Mouse (Mus musculus): ENCODE results near the gene Slc25a21. TPM values are rescaled to one million over a fixed set of nuclear protein-coding genes. Genes with fewer than 3 reads are reported as not detected.

The Slc25a21 gene
- polyA plus RNA-seq, 1 experiment from 2014 or later: 12.6 TPM

DNA sequence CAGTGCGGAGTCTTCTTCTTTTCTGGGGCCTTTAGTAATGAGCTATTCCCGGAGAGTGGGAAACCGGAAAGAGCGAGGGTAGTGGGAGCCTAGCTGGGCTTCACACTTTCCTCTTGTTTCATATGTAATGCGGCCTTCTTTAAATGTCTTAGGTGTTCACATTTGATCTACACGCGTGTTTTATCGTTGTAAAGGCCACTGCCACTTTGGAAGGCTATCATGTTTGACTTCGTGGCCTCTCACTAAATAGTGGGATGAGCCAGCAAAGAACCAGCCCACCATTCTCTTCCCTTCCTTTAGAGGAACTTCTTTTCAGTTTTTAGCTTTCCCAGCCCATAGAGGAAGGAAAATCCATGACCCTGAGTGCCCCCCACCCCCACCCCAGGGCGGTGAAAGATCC is 507.9 kb downstream of the Slc25a21 start:
- DNase-seq: no peak
- no peaks in the 10 kb centered on the region for H3K36me3 ChIP-seq (replicated peaks; ENCODE audit: insufficient read depth, low read length)
- peaks cover 97% of the 10 kb centered on the region for H3K27me3 ChIP-seq (ENCODE audit: insufficient read depth, low read length)

DNA sequence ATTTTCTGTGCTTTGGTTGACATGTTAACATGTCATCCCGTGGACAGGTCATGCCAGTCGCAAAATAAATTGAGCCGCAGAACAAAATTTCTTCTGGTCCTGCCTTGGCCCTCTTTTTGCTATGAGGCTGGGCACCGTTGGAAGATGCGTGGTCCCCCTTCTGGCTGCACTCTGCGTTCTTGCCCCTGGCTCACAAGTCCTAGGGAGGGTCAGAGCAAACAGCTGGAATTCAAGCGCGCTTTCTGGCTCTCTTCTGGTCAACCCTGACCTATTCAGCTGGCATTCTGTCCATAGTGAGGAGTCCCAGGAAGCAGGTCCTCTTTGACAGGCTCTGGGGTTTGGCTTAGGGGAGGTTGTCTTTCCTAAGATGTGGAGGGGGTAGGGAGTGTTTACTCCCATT is 508.4 kb downstream of the Slc25a21 start:
- Histone ChIP-seq H3K4me1 (ENCODE audit: insufficient read depth) (peaks cover 9% of the 10 kb centered on the region; the same call in 1 of the 2 replicates), H3K9me3 (ENCODE audit: low read length) (no peaks in the 10 kb centered on the region), H3K27ac (ENCODE audit: low read depth) (no peak overlapping the region), H3K27me3 (ENCODE audit: insufficient read depth, low read length) (peaks cover 97% of the 10 kb centered on the region), H3K4me2 (ENCODE audit: low read depth, low read length) (no peak overlapping the region), H3K36me3 (replicated peaks; ENCODE audit: insufficient read depth, low read length) (no peaks in the 10 kb centered on the region), H3K9ac (replicated peaks) (no peak overlapping the region), H3K4me3 (ENCODE audit: low read depth, low read length) (no peak overlapping the region)
- WGBS (ENCODE audit: insufficient replicate concordance): 3% methylated on average over 8 of the region's 8 CpGs
- TF ChIP-seq EP300 (IDR thresholded peaks at IDR 0.05; ENCODE audit: low read depth): no peak
- TF ChIP-seq CTCF (IDR thresholded peaks at IDR 0.05; ENCODE audit: low read depth): no peak
- ATAC-seq: no peak
- DNase-seq: no peak

More for the DNA sequence above, 507.9 kb downstream of the Slc25a21 start:
- peaks cover 9% of the 10 kb centered on the region; the same call in 1 of the 2 replicates for H3K4me1 ChIP-seq (ENCODE audit: insufficient read depth)
- no peak overlapping the region for H3K4me2 ChIP-seq (ENCODE audit: low read depth, low read length)
- WGBS (ENCODE audit: insufficient replicate concordance): 3% methylated on average over 10 of the region's 10 CpGs
- no peaks in the 10 kb centered on the region for H3K9me3 ChIP-seq (ENCODE audit: low read length)
- H3K9ac ChIP-seq (replicated peaks): no peak overlapping the region
- TF ChIP-seq CTCF (IDR thresholded peaks at IDR 0.05; ENCODE audit: low read depth): no peak
- TF ChIP-seq EP300 (IDR thresholded peaks at IDR 0.05; ENCODE audit: low read depth): no peak
- no peak overlapping the region for H3K27ac ChIP-seq (ENCODE audit: low read depth)
- ATAC-seq: no peak
- no peak overlapping the region for H3K4me3 ChIP-seq (ENCODE audit: low read depth, low read length)

DNA sequence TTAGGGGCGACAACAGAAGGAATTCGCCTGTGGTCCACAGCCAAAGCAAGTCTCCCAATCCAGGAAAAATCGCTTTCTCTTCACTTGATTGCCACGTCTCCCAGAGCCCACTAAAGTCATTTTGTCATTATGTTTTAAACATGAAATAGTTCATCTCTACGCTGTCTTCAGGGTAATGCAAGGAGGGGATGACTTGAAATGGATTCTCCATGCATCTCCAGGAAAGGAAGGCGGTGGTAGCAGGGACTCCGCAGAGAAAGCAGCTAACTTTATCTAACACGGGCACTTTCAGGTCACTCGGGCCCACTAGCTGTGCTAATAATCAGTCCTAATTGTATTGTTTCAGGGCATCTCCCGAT is 508.8 kb downstream of the Slc25a21 start:
- no peaks in the 10 kb centered on the region for H3K9me3 ChIP-seq (ENCODE audit: low read length)
- no peak overlapping the region for H3K27ac ChIP-seq (ENCODE audit: low read depth)
- ATAC-seq (no peak), DNase-seq (no peak)
- peaks cover 96% of the 10 kb centered on the region for H3K27me3 ChIP-seq (ENCODE audit: insufficient read depth, low read length)
- TF ChIP-seq CTCF (IDR thresholded peaks at IDR 0.05; ENCODE audit: low read depth) (no peak), EP300 (IDR thresholded peaks at IDR 0.05; ENCODE audit: low read depth) (no peak)
- WGBS (ENCODE audit: insufficient replicate concordance): 4% methylated on average over 10 of the region's 10 CpGs
- H3K4me1 ChIP-seq (ENCODE audit: insufficient read depth): peaks cover 9% of the 10 kb centered on the region; the same call in 1 of the 2 replicates
- H3K4me2 ChIP-seq (ENCODE audit: low read depth, low read length): no peak overlapping the region
- H3K36me3 ChIP-seq (replicated peaks; ENCODE audit: insufficient read depth, low read length): no peaks in the 10 kb centered on the region
- H3K9ac ChIP-seq (replicated peaks): no peak overlapping the region
- H3K4me3 ChIP-seq (ENCODE audit: low read depth, low read length): no peak overlapping the region

DNA sequence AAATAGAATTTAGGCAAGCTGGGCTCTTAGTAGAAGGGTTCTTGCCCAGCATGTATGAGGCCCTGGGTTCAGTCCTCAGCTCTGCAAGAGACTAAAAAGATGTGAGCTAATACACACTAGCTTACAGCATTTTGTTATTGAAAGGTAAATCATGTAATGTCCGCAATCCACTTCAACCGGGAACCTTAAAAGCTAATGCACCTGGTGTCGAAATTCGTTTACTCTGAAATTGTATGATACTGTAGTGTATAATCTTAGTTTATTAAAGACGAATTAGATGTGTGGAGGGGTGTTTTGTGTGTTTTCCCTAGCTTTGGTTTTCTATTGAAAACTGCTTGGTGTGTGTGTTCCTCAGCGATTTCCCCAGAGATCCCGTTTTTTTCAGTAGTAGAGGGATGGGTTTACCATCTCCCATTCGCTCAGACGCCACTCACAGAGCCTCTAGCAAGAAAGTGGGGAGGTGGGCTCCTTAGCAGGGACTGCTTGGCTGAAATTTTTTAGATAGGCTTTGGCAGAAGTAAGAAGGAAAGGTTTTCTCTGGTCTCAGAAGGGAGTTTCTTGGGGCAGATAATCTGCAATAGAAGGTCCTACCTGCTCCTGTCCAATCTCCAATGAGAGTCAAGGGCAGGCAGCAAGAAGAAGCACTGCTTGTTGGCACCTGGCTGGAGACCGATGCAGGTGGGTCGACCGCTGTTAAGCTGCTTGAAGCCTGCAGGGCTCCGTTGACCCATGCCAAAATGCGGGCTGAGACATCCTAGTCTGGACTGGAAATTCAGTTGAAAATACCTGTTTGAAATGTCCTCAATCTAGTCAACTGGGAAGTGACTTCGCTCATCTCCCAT is 509.4 kb downstream of the Slc25a21 start:
- Histone ChIP-seq H3K9me3 (ENCODE audit: low read length) (no peaks in the 10 kb centered on the region), H3K27ac (ENCODE audit: low read depth) (no peak overlapping the region), H3K4me2 (ENCODE audit: low read depth, low read length) (no peak overlapping the region), H3K9ac (replicated peaks) (no peak overlapping the region), H3K4me1 (ENCODE audit: insufficient read depth) (peaks cover 9% of the 10 kb centered on the region; the same call in 1 of the 2 replicates), H3K27me3 (ENCODE audit: insufficient read depth, low read length) (peaks cover 96% of the 10 kb centered on the region), H3K4me3 (ENCODE audit: low read depth, low read length) (no peak overlapping the region), H3K36me3 (replicated peaks; ENCODE audit: insufficient read depth, low read length) (no peaks in the 10 kb centered on the region)
- no peak for DNase-seq
- no peak for ATAC-seq
- WGBS (ENCODE audit: insufficient replicate concordance): 6% methylated on average over 15 of the region's 15 CpGs
- TF ChIP-seq CTCF (IDR thresholded peaks at IDR 0.05; ENCODE audit: low read depth) (no peak), EP300 (IDR thresholded peaks at IDR 0.05; ENCODE audit: low read depth) (no peak)

DNA sequence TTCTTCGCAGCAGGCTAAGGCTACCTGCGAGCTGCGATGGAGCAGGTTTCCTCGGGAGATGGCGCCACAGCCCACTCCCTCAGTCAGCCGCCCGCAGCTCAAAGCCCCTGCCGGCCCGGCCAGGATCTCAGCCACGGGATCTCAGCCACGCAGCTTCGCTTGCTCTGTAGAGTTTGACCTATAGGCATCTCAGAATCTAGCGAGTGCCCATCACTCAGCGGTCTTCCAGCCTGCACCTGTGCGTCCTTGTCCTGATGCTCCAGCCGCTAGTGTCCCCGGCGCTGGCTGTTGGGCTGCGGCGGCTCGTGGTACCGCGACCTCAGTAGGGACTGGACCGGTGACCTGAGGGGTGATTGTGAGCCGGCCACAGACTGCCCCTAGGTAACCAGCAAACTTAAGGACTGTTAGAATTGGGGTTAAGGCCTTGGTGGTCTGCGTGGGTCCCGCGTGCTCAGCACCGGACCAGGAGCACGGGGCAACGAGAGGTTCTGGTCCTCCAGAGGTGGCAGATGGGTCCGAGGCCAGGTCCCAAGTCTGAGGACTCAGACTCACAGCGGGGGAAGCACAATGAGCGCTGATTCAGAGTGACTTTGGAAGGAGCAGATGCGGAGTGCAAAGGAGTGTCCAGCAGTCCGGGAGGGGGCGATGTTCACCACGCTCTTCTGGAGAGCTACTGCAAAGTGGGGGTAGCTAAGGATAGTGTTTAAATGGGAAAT is 516.0 kb downstream of the Slc25a21 start:
- no peaks in the 10 kb centered on the region for H3K9me3 ChIP-seq (ENCODE audit: low read length)
- ATAC-seq (peak; percentile 64), DNase-seq (peak; percentile 37)
- H3K9ac ChIP-seq (replicated peaks): no peak overlapping the region
- H3K4me3 ChIP-seq (ENCODE audit: low read depth, low read length): peak overlapping the region; percentile 15
- H3K27me3 ChIP-seq (ENCODE audit: insufficient read depth, low read length): peaks cover 65% of the 10 kb centered on the region
- peak overlapping the region; percentile 51 for H3K4me2 ChIP-seq (ENCODE audit: low read depth, low read length)
- TF ChIP-seq EP300 (IDR thresholded peaks at IDR 0.05; ENCODE audit: low read depth) (no peak), CTCF (IDR thresholded peaks at IDR 0.05; ENCODE audit: low read depth) (peak; percentile 54)
- H3K36me3 ChIP-seq (replicated peaks; ENCODE audit: insufficient read depth, low read length): no peaks in the 10 kb centered on the region
- H3K27ac ChIP-seq (ENCODE audit: low read depth): no peak overlapping the region
- H3K4me1 ChIP-seq (ENCODE audit: insufficient read depth): no peaks in the 10 kb centered on the region
- WGBS (ENCODE audit: insufficient replicate concordance): 3% methylated on average over 38 of the region's 38 CpGs

DNA sequence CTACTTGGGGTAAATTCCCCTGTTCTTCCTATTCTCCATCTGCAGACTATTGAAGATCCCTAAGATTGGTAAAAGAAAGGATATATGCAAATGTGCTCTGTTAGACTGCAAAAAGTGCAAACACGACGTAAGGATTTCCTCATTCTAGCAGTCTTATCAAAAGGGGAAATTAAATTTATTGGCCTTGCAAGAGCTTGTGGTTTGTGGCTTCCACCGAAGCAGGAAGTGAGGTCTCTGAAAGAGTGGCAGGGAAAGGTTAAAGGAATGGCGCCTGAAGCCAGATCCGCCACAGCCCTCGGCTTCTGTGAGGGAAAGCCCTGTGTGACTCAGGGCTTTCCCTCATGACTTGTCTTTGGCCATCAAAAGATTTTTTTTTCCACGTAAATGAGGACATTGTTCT is 519.7 kb downstream of the Slc25a21 start:
- no peak overlapping the region for H3K27ac ChIP-seq (ENCODE audit: low read depth)
- no peak overlapping the region for H3K9ac ChIP-seq (replicated peaks)
- peaks cover 39% of the 10 kb centered on the region for H3K27me3 ChIP-seq (ENCODE audit: insufficient read depth, low read length)
- H3K4me2 ChIP-seq (ENCODE audit: low read depth, low read length): no peak overlapping the region
- ATAC-seq: no peak
- TF ChIP-seq CTCF (IDR thresholded peaks at IDR 0.05; ENCODE audit: low read depth) (no peak), EP300 (IDR thresholded peaks at IDR 0.05; ENCODE audit: low read depth) (no peak)
- no peak for DNase-seq
- 22% methylated on average over 7 of the region's 7 CpGs for WGBS (ENCODE audit: insufficient replicate concordance)
- no peaks in the 10 kb centered on the region for H3K4me1 ChIP-seq (ENCODE audit: insufficient read depth)
- H3K36me3 ChIP-seq (replicated peaks; ENCODE audit: insufficient read depth, low read length): no peaks in the 10 kb centered on the region
- H3K4me3 ChIP-seq (ENCODE audit: low read depth, low read length): no peak overlapping the region
- H3K9me3 ChIP-seq (ENCODE audit: low read length): no peaks in the 10 kb centered on the region

All from liver, postnatal 0 days (tissue).